Mouse (Mus musculus) right cerebral cortex, postnatal 25 days (tissue): ENCODE data around the gene Ppat.
"Not testable (repeated sequence)": the region's sequence is repeated elsewhere in the genome, so short reads cannot be mapped to it uniquely, and the experiment has no call there.

Experiments
- DNase-seq: peaks from one replicate; pipeline ENCODE4 v3.0.0; 2022

The Ppat gene

DNA sequence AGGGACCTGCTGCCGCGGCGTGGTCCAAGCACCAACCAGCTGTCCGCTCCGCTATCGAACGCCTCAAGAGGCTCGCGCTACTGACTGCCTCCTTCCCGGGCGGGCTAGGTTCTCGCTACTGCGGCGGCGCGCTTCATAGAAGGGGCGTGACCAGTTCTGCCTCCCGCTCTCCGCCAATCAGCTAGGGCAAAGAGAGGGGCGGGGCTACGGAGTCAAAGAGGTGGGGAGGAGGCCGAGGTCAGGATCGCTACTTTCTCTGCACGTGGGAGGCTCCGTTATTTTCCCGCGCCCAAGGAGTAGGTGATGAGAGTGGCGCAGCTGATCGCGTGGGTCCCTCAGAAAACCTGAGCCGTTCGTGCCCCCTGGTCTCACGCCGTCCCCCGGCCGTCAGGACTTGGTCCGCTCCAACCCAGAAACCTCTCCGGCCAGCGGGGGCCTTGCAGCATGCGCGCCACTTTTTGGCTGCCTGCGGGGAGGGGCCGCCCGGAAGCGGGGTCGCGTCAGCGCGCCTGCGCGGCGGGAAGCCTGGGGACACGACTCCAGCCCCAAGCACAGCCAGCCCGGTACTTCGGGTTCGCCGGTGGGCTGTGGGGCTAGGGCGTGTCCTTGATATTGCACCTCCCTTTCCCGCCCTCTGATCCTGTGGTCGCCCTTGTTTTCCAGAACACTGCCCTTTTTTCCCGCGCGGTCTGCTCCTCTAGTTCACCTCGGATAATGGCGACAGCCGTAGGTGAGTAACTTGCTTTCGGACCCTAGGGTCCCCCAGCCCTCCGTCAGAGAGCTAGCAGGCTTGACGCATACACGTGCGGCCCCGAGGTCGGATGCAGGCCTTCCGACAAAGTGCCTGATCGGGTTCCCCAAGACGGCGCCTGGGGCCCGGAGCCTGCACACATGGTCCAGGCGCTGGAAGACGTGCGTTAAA lies at the start of gene Ppat, which contains the start of gene Paics:
TSS of gene Ppat (minus strand) at position 473 of the 922 bp plus-strand sequence.
TSS of gene Paics (plus strand) at position 202 of the 922 bp plus-strand sequence.
- peak; percentile 97 for DNase-seq

DNA sequence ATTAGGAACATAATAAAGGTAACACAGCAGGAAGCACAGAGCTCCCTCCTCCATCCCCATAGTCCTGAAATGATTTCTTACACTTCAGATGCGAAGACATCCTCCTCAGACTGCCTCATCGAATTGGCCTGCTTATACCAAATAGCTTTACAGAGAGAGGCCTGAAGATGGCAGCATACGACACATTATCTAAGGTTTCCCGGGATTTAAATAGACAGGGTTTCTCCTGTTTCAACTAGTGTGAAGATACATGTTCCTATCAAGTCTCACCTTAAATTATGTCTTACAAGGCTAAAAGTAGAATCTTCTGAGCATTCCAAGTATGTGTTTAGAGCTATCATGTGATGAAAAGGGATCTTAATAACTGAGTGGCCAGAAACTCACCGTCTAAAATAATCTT lies 47.0 kb upstream of the Ppat start:
- no peak for DNase-seq

DNA sequence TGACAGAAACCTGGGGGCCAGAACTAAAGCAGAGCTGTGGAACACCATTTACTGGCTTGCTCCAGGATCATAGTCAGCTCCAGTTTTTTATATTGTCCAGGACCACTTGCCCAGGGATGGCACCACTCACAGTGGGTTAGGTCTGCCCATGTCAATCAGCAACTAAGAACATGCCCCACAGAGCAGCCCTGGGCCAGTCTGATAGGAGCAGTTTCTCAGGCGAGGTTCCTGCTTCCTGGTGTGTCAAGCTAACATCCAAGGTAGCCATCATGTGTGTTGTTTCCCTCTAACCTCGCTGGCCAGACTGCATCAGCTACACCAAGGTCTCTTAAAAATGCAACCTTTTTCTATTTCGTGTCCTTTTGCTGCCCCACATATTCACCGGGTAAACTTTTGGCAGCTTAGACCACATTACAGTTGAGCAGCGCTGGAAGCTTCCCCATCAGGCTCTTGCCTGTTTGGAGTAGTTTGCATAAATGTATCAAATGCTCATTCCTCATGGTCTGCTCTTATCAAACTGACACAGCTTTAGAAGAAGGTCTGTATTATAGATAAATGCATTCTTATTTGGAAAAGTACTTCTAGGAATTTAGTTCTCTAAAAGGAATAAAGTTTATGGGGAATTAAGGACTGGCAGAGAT lies 41.9 kb upstream of the Ppat start:
- no peak for DNase-seq

DNA sequence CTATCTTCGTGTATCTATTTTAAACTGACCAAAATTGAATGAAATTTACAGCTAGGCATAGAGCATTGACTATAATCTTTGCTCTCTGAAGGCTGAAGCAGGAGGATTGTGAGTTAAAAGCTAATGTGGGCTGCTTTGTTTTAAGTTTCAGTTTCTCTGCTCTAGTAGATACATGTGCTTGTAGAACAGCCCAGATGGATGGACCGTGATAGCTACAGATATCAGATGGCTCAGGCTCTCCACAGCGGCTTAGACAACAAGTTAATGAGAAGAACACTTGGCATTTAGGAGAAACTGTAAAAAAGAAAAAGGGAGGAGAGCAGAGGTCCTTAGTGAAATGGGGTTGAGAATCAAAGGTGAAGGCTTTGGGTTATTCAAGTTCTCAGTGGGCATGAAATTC lies 39.4 kb upstream of the Ppat start:
- DNase-seq, result no peak

DNA sequence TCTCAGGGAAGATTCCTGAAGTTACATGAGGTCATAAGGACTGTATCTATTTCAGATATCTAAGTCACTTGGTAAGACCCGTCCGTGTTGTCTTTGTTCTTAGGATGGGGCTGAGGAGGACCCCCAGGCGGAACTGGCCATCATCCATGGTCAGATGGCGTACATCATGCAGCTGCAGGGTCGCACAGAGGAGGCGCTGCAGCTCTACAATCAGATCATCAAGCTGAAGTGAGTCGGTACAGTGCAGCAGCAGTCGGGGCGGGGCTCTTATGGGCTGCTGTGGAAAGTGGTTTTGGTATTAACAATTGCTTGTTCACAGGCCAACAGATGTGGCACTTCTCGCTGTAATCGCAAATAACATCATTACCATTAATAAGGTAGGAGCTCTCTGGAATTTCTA lies 32.6 kb upstream of the Ppat start:
- DNase-seq, result no peak

DNA sequence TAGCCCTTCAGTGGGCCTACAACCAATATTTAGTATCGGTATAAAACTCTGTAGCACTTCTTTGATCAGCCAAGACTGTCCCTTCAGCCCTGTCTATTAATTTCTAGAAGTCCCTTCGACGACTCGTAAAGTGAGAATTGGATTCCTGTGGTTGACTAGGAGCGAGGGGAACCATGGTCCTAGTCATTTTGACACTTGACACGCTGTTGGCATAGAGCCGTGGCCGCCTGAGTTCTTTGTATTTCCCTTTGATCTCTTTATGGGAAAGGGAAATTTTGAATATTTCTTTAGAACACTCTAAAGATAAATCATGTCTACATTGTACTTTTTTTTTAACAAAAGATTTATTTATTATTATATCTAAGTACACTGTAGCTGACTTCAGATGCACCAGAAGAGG lies 24.4 kb upstream of the Ppat start:
- DNase-seq, result no peak

DNA sequence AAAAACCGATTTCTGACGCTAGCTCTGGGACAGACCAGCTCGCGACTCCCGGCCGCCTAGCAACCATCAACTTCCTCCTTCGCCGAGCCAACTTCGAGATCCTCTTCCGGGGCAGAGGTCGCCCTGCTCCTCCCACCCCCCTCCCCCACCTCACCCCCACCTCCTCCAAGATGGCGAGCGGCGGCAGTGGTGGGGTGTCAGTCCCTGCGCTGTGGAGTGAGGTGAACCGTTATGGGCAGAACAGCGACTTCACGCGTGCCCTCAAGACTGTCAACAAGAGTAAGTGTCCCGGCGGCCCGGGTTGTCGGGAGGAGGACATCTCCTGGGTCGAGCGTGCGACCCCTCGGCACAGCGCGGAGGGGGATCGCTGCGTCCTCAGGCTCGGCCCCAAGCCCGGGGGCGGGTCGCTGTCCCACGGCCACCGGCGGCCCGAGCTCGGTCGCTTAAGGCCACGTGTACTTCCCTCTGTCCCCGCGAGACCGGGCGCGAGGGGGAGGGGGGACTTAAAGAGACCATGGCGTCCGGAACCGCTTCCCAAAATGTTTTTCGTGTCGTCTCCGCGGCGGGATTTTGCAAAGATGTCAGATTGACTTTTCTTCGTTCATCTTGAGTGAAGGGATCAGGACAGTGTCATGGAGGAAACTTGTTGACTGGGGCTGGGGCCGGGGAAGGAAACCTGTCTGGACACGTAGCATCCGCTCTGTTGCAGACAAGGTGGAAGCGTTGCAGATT lies 23.3 kb upstream of the Ppat start, which contains the start of gene Srp72:
TSS of gene Srp72 (plus strand) at position 130 of the 732 bp plus-strand sequence.
- DNase-seq, result peak; percentile 81

DNA sequence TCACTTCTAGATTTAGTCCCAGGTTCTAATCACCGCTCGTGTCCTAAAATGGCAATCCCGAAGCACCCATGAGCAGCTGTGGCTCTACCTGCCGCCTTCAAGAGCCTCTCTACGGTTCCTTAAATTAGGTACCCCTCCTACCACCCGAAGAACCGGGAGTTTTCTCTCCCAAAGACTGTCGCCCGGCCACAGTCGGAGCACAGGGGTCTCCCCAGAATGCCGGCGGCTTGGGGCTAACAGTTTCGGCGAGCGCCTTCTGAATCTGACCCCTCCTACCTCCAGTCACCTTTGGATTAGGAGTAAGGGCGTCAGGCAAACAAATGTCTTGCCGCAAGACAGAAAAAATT lies 22.8 kb upstream of the Ppat start:
- DNase-seq, result no peak

DNA sequence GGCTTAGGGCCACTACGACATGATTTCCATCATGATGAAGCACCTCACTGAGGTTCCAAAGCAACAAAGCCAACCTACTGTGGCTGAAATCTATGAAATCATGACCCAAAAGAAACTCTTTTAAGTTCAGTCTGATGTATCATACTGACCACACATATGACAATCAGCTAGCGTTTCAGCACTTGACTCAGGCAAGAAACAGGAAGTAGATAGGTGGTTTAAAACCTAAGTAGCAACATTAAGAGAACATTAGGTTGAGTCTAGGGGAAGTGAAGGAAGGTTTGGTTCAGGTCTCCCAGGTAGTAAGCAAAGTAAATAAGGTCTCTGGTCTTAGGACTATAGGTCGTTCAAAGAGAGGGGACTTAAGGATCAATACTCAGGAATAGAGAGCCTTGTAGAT lies 22.1 kb upstream of the Ppat start:
- DNase-seq, result no peak

DNA sequence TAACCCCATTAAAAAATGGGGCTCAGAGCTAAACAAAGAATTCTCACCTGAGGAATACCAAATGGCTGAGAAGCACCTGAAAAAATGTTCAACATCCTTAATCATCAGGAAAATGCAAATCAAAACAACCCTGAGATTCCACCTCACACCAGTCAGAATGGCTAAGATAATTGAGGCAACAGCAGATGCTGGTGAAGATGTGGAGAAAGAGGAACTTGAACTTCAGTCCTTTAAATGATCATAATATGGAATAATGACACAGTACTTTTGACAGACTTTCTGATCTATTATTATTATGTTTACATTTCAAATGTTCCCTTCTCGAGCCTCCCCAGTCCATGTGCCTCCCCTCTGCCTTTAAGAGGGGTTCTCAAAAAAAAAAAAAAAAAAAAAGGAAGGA lies 19.7 kb upstream of the Ppat start:
- not testable (repeated sequence) for DNase-seq

DNA sequence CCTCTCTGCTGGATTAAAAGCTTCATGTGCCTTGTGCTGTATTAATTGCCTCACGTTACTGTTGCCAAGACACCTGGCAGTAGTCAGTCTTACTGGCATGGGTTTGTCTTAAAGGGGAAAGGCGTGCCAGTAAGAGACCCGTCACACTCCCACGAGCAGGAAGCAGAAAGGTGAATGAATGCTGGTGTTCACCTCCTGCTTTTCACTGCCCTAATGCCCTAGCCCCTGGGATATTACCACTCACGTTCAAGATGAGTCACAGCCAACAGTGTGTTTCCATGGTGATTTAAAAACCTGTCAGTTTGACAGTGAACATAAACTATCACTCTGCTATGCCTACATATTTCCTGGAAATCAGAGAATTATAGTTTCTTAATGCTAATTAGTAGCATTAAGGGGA lies 17.9 kb upstream of the Ppat start:
- DNase-seq, result no peak

DNA sequence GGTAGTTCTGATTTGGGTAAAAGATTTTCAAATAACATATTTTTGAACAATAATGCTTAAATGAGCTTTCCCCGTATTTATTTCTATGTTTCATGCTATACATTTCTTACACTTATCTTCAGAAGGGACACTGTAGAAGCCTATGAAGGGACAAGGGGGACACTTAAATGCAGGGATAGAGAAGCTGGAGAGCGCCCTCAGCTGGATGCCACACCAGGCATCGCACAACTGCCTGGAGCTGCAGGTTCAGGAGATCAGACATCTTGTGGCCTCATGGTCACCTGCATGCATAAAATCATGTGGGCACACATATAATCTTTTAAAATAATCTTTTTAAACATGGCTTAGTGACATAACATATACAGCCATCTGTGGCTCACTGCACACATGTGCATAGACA lies 13.3 kb upstream of the Ppat start:
- DNase-seq, result no peak

DNA sequence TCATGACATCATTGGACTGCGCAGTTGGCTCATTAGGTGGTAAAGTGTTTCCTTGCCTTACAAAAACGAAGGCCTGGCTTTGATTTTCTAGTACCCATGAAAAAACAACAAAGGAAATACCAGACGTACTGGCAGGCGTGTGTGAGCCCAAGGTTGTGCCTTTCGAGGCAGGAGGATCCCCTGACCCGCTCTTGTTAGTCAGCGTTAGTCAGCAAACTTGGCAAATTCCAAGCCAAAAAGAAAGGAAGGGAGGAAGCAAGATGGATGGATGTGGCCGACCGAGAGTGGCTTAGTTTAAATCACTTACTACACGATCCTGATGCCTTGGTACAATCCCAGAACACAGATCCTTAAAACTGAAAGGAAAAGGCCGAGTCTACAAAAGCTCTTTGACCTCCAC lies 11.2 kb upstream of the Ppat start:
- DNase-seq, result no peak

DNA sequence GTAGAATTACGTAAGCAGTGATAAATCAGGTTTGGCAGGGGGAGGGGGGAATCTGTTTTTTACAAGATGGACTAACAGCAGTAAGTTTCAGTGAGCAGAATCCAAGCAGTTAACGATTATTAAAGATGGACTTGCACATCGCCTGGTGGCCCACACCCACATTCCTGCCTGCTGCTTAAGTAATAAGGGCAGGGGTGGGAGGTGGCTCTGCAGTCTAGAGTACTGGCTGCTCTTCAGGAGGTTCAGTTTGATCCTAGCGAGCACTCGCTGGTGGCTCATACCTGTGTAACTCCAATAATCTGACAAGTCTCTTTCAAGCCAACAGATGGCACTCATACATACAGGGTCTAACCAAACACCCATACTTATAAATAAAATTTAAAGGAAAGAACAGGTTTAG lies 8.2 kb upstream of the Ppat start:
- no peak for DNase-seq

DNA sequence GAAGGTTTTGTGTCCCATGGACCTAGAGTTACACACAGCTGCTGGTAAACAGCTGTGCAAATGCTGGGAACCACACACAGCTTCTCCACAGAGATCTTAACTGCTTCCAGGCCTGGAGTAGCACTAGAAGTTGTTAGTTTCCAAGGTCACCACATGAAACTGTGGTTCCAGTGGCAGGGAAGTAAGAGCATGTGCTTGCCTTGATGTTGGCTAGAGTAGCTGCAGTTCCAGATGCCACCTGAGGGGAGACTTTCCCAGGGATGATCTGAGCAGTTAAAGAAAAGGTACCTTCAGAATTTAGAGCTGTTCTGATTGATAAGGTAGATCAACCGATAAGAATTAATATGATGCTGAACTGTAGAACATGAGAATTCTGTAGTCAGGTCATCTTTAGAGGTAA lies 6.6 kb upstream of the Ppat start:
- DNase-seq, result no peak

DNA sequence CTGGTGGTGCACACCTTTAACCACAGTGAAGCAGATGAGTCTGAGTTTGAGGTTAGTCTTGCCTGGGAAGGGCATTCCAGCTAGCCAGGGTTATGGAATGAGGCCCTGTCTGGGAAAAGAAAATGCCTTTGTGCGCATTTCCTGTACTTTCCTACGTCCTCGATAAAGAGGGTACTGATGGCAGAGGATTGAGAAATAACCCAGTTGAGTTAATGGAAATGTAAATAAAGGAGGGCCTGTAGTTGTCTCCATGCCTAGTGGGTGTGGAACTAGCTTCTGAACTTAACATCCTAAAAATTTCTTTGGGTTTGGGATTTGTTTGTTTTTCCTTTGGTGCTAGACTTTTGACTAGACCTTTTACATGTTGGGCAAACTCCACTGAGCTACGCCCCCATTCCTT lies 4.1 kb upstream of the Ppat start:
- DNase-seq, result no peak

DNA sequence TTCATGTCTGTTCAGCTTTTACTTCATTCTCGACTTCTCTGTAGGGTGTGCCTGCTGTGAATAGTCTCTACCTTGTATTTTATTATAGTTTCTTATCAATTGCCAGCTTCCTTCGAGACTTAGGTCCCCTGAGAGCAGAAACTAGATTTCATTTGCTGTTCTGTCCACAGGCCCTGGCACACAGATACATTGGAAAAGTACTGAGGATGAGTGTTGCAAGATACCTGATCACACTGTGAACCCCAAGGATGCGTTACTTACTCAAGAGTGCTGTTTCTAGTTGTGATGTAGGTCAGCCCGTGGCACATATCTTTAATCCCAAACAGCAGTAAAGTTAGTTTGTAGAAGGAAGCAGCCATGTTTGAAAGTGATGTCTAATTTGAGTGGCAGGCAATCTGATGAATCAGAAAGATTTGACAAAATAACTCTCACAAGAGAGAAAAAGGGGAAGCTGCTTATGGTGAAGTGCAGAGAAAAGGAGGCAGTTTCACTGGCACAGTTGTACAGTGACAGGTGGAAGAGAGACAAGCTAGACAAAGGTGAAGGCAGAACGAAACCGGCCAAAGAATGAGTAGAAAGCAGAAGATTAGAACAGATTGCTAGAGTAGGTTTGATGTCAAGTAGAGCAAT lies 3.0 kb upstream of the Ppat start:
- no peak for DNase-seq

DNA sequence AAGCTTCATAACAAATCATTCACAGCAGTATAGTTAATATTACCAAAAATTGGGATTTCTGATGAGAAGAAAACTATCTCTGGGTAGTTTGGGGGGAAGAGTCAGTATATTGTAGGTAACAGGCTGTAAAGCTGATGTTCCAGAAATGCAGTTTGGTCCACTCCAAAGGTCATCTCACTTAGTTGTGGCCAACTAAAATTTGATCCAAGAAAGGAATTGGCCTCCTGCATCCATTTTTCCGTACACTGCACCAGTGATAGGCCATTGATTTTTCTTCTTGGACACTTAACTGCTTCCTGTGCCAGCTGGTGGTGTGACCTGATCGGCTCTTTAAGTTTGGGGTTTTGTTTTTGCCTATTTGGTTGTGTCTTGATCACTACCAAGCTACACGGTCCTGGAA lies 2.4 kb upstream of the Ppat start:
- no peak for DNase-seq

DNA sequence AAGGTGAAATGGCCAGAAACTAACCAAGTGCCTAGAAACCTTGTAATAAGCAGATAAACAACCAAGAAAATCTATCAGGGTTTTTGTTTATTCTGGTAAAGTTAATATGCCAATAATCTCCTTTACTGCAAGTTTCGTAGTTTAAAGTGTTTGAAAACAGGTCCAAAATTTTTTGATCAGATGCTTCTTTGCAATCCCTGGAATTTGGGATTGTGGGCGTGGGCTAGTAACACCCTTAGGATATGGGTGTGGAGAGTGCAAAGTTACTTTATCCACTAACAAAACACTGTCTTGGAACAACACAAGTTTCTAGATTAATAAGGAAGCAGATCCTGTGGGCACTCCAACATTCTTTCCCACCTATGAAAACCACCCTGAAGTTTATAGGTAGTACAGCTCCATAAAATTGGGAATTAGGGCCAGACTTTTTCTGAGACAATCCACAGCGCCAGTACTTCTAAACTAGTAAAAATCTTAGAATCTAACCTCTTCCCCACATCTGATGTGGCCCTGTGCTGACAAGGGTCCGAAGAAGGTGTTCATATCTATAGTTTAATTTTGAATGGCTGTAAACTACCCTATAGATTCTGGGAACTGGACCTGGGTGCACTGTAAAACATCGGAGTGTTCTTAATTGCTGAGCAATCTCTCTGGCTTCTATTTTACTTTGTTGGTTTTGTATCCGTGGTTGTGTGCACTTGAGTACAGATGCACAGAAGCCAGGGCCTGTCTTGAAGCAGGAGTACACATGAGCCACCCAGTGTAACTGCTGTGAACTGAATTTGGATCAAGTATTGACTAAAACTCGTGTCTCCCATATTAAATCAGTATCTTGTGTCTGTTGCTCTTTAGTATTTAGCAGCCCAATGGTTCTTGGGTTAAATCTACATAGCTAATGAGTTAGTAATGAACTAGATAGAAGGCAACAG lies 998 bp upstream of the Ppat start:
- no peak for DNase-seq

DNA sequence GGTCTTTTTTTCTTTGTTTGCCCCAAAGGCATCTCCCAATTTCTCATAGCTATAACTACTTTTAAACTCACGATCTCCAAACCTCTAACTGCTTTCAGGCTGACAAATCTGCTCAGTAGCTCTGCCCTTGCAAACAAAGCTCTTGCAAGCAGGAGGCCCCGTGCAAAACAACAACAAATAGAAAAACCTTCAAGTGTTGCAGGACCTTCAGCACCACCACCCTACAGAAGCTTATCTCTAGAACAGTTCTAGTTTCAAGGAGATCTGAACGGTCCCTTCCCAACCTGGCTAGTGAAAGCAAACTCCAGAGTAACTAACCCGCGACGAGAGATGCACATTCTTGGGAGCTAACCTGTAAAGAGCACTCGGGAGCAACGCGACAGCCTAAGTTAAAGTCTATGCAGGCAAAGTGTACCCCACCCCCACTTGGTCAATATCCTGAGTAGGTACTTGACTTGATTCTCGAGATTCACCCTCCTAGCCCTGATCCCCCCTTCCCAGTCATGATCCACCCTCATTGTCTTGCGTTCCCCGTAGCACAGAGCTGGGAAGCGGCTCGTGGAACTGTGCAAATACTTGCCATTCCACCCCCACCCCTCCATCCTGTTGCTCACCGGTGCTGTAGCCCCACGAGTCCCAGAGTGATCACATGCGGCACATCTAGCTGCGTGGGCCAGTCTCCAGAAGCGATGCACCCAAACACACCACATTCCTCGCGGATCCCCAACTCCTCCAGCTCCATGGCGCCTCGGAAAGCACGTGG lies 854 bp downstream of the Ppat start:
- no peak for DNase-seq

DNA sequence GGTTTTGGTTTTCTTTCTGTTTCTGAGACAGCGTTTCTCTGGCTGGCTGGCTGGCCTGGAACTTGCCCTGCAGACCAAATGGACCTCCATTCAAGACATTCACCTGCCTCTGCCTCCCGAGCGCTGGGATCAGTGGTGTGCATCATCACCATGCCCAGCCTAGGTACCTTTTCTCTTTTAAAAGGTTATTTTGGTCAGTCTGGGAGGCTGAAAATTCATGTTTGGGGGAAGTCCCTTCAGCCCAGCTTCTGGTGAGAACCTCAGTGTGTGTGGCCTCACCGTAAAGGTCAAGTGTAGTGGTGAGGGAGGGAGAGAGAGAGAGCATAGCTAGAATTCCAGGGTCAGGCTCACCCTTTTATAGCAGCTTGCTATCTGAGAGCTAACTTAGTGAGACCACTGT lies 3.6 kb downstream of the Ppat start:
- DNase-seq, result no peak
